Mouse (Mus musculus): ENCODE results near the gene Polr2c.

DNA sequence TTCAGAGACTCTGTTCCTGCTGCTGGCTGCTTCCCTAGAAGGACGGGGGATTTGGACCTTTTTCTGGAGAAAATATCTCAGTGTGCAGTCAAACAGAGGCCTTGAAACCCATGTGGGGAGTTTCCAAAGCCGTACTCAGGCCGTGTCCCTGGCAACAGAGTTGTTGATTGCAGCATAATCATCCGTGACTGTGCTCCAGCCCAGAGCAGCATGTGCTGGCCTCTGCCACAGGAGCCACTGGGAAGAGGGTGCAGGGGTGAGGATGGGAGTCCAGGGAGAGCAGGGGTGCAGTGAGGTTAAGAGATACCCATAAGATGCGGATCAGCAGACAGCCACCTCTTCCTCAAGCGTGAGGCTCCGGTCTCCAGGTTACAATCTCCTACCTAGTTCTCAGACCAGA lies 49.7 kb upstream of the Polr2c start:
- TF ChIP-seq POLR2A (IDR thresholded peaks at IDR 0.05; ENCODE audit: insufficient read depth, low read length) (no peak), CTCF (IDR thresholded peaks at IDR 0.05; ENCODE audit: low read depth, low read length) (no peak), EP300 (IDR thresholded peaks at IDR 0.05; ENCODE audit: insufficient read depth, low read depth, low read length) (no peak)
